In genomic region chrX:38771886-38772285, GRCm38 (mm10) we compare ENCODE assay signal across 11 mouse cellular contexts. TPM values are rescaled to one million over a fixed set of nuclear protein-coding genes. Genes with fewer than 3 reads are reported as not detected.
A peak's percentile ranks its signal among the peaks of the same experiment; 100 is the strongest.
DNase-seq lines count a peak whose midpoint lies in the region; ATAC-seq and TF ChIP-seq lines count a peak whose summit lies in the region.
"Had no signal": no experiment of that assay in that cellular context is flagged by ENCODE, and none has a peak within 500 bp of the region (broad histone marks: within the 10 kb centered on the region; RNA-seq: fewer than 3 reads in every experiment).

No protein-coding gene starts in this region.

- no peak overlapping the region for H3K4me2 ChIP-seq in midbrain, embryonic 11.5 days
- H3K4me2 ChIP-seq in heart, postnatal 0 days (ENCODE audit: low read depth, low read length), result peak overlapping the region; percentile 44; the same call in 1 of the 2 replicates
- H3K4me2 ChIP-seq in neural tube, embryonic 14.5 days (ENCODE audit: low read depth, low read length), result no peak overlapping the region

- H3K4me3 ChIP-seq in heart, adult 2 months, result no peak overlapping the region
- no peak overlapping the region for H3K4me3 ChIP-seq in midbrain, embryonic 11.5 days (ENCODE audit: low read depth, low read length)
- no peak overlapping the region for H3K4me3 ChIP-seq in midbrain, embryonic 10.5 days
- no peak overlapping the region for H3K4me3 ChIP-seq in heart, postnatal 0 days (ENCODE audit: low read depth, low read length)
- H3K4me3 ChIP-seq in neural tube, embryonic 14.5 days (ENCODE audit: low read depth, low read length), result no peak overlapping the region

- no peaks in the 10 kb centered on the region for H3K79me2 ChIP-seq in heart, adult 2 months (replicated peaks; ENCODE audit: control insufficient read depth, insufficient read depth, low read length)

- TF ChIP-seq CTCF in heart, adult 2 months (IDR thresholded peaks at IDR 0.05), result peak; percentile 50
- TF ChIP-seq CTCF in heart, postnatal 0 days (IDR thresholded peaks at IDR 0.05; ENCODE audit: low read depth), result peak; percentile 40

- no peak for DNase-seq in heart, adult 2 months
- no peak for DNase-seq in heart, adult 11 months
- no peak for DNase-seq in midbrain, embryonic 11.5 days (ENCODE audit: low spot score, missing footprints)
- DNase-seq in midbrain, embryonic 10.5 days (ENCODE audit: low spot score), result no peak
- DNase-seq in heart, postnatal 0 days (ENCODE audit: low spot score), result peak; percentile 28
- no peak for DNase-seq in ovary, postnatal 14 days (ENCODE audit: low spot score)
- no peak for DNase-seq in gastrocnemius, postnatal 25 days

- 0 out of 2 replicates have a peak, but pooled peaks have one; percentile 35 for ATAC-seq in midbrain, embryonic 11.5 days (ENCODE audit: low FRiP score)
- peak; percentile 53 for ATAC-seq in heart, postnatal 0 days (ENCODE audit: insufficient read depth, low read depth)
- peak; percentile 58; the same call in 1 of the 2 replicates for ATAC-seq in neural tube, embryonic 14.5 days (ENCODE audit: low read depth)

- WGBS in heart, adult 2 months, result 26% methylated on average over 3 of the region's 3 CpGs
- 51% methylated on average over 3 of the region's 3 CpGs for WGBS in midbrain, embryonic 11.5 days
- 57% methylated on average over 3 of the region's 3 CpGs for WGBS in midbrain, embryonic 10.5 days
- 30% methylated on average over 3 of the region's 3 CpGs for WGBS in heart, postnatal 0 days
- 44% methylated on average over 3 of the region's 3 CpGs for WGBS in neural tube, embryonic 14.5 days

- intact Hi-C loops in heart, adult 2 months (cut with DNase I), result loop anchor here (10.0 kb wide), 1 partner anchor 257 kb away; no protein-coding TSS in a partner anchor

- H3K4me1 ChIP-seq in heart, adult 2 months (ENCODE audit: control insufficient read depth, insufficient read depth, low read length), result no peaks in the 10 kb centered on the region; the same call in 1 of the 2 replicates
- H3K4me1 ChIP-seq in midbrain, embryonic 11.5 days (ENCODE audit: control insufficient read depth, insufficient read depth, low read length), result no peaks in the 10 kb centered on the region
- no peaks in the 10 kb centered on the region for H3K4me1 ChIP-seq in midbrain, embryonic 10.5 days
- H3K4me1 ChIP-seq in heart, postnatal 0 days (ENCODE audit: control insufficient read depth, insufficient read depth), result no peaks in the 10 kb centered on the region
- H3K4me1 ChIP-seq in neural tube, embryonic 14.5 days (ENCODE audit: control insufficient read depth, insufficient read depth, low read length), result no peaks in the 10 kb centered on the region

- H3K27me3 ChIP-seq in heart, adult 2 months (ENCODE audit: control insufficient read depth, insufficient read depth, low read length), result no peaks in the 10 kb centered on the region
- H3K27me3 ChIP-seq in midbrain, embryonic 11.5 days (ENCODE audit: control insufficient read depth, insufficient read depth, low read length), result no peaks in the 10 kb centered on the region
- no peaks in the 10 kb centered on the region for H3K27me3 ChIP-seq in midbrain, embryonic 10.5 days (ENCODE audit: low read depth, poor library complexity, severe bottlenecking)
- H3K27me3 ChIP-seq in heart, postnatal 0 days (ENCODE audit: control insufficient read depth, insufficient read depth, low read length), result no peaks in the 10 kb centered on the region
- no peaks in the 10 kb centered on the region for H3K27me3 ChIP-seq in neural tube, embryonic 14.5 days (ENCODE audit: control insufficient read depth, insufficient read depth, low read length)

- H3K9me3 ChIP-seq in midbrain, embryonic 11.5 days (ENCODE audit: control insufficient read depth, low read length), result no peaks in the 10 kb centered on the region
- H3K9me3 ChIP-seq in midbrain, embryonic 10.5 days (replicated peaks), result no peaks in the 10 kb centered on the region; the same call in 1 of the 2 replicates
- no peaks in the 10 kb centered on the region for H3K9me3 ChIP-seq in heart, postnatal 0 days (replicated peaks; ENCODE audit: control insufficient read depth, low read length)
- no peaks in the 10 kb centered on the region for H3K9me3 ChIP-seq in neural tube, embryonic 14.5 days (ENCODE audit: control insufficient read depth, low read length)
- H3K9me3 ChIP-seq: G1E had no signal

- TF ChIP-seq EP300 in heart, adult 2 months (IDR thresholded peaks at IDR 0.05; ENCODE audit: insufficient read depth, low read depth, low read length), result no peak
- TF ChIP-seq EP300 in heart, postnatal 0 days (IDR thresholded peaks at IDR 0.05; ENCODE audit: low read depth), result no peak

- no peaks in the 10 kb centered on the region for H3K36me3 ChIP-seq in heart, adult 2 months (ENCODE audit: control insufficient read depth, insufficient read depth, low read length)
- no peaks in the 10 kb centered on the region for H3K36me3 ChIP-seq in midbrain, embryonic 11.5 days (ENCODE audit: control insufficient read depth, insufficient read depth, low read length)
- no peaks in the 10 kb centered on the region for H3K36me3 ChIP-seq in midbrain, embryonic 10.5 days
- H3K36me3 ChIP-seq in heart, postnatal 0 days (replicated peaks; ENCODE audit: control insufficient read depth, insufficient read depth, low read length), result no peaks in the 10 kb centered on the region
- no peaks in the 10 kb centered on the region for H3K36me3 ChIP-seq in neural tube, embryonic 14.5 days (ENCODE audit: control insufficient read depth, insufficient read depth, low read length)
- H3K36me3 ChIP-seq: G1E had no signal

- no peak overlapping the region for H3K27ac ChIP-seq in heart, adult 2 months
- H3K27ac ChIP-seq in midbrain, embryonic 11.5 days (ENCODE audit: low read depth, low read length), result no peak overlapping the region
- H3K27ac ChIP-seq in midbrain, embryonic 10.5 days (replicated peaks), result no peak overlapping the region
- no peak overlapping the region for H3K27ac ChIP-seq in heart, postnatal 0 days (ENCODE audit: low read depth)
- H3K27ac ChIP-seq in neural tube, embryonic 14.5 days (ENCODE audit: low read depth, low read length), result no peak overlapping the region

- no peak for TF ChIP-seq POLR2A in heart, adult 2 months (IDR thresholded peaks at IDR 0.05; ENCODE audit: insufficient read depth, low read depth, low read length)

- H3K9ac ChIP-seq in heart, adult 2 months (ENCODE audit: low read depth, low read length), result no peak overlapping the region
- H3K9ac ChIP-seq in midbrain, embryonic 11.5 days (ENCODE audit: low read length), result no peak overlapping the region
- no peak overlapping the region for H3K9ac ChIP-seq in heart, postnatal 0 days (replicated peaks; ENCODE audit: low read depth, low read length)
- no peak overlapping the region for H3K9ac ChIP-seq in neural tube, embryonic 14.5 days (replicated peaks; ENCODE audit: low read depth, low read length)

RNA-seq across cellular contexts. Expression of gene 6030498E09Rik, which starts 0.6 kb away (rescaled TPM):
- not detected for total RNA-seq in heart, adult 2 months (2021)
- polyA plus RNA-seq in heart, adult 2 months (2012; rRNA removed), result not detected in 2 replicates
- polyA plus RNA-seq in midbrain, embryonic 11.5 days (2014; fragmentation: Nextera tagmentation; extraction: Ambion mirVana), result not detected in 2 replicates
- polyA plus RNA-seq in midbrain, embryonic 10.5 days (2016; fragmentation: Nextera tagmentation; extraction: Ambion mirVana), result not detected in 2 replicates
- not detected in 2 replicates for total RNA-seq in heart, postnatal 0 days (2014; rRNA removed; ENCODE audit: low replicate concordance)
- polyA plus RNA-seq in heart, postnatal 0 days (2015; fragmentation: Nextera tagmentation; extraction: Ambion mirVana), result 0.75 and 1.3 TPM in 2 replicates
- polyA plus RNA-seq in neural tube, embryonic 14.5 days (2014; fragmentation: Nextera tagmentation; extraction: Ambion mirVana), result 0.41 and 0.58 TPM in 2 replicates
- total RNA-seq in gastrocnemius, postnatal 25 days (2021), result not detected
- polyA plus RNA-seq: G1E; liver, embryonic 16.5 days; stomach, embryonic 16.5 days had no signal
